In genomic region chr6:140857118-140857746, GRCm38 (mm10) we compare ENCODE assay signal across 9 mouse cellular contexts.
DNase-seq lines count a peak whose midpoint lies in the region; ATAC-seq and TF ChIP-seq lines count a peak whose summit lies in the region.
"Had no signal": no experiment of that assay in that cellular context is flagged by ENCODE, and none has a peak within 500 bp of the region (broad histone marks: within the 10 kb centered on the region; RNA-seq: fewer than 3 reads in every experiment).

No protein-coding gene starts in this region.

- no peaks in the 10 kb centered on the region for H3K9me3 ChIP-seq in hindbrain, embryonic 15.5 days
- no peaks in the 10 kb centered on the region for H3K9me3 ChIP-seq in liver, embryonic 11.5 days (ENCODE audit: control insufficient read depth, low read length)

- DNase-seq in lung, adult 2 months, result no peak
- DNase-seq in lung, postnatal 25 days (ENCODE audit: low spot score), result no peak
- DNase-seq in embryo, embryonic 11 days, result peak; percentile 57
- DNase-seq in liver, embryonic 11.5 days (ENCODE audit: low spot score), result no peak
- DNase-seq in right cerebral cortex, postnatal 14 days, result peak; percentile 17
- no peak for DNase-seq in ovary, postnatal 14 days (ENCODE audit: low spot score)
- no peak for DNase-seq in adrenal gland, adult 8-10 months

- peak overlapping the region; percentile 1; the same call in 1 of the 2 replicates for H3K27ac ChIP-seq in hindbrain, embryonic 15.5 days (replicated peaks)
- no peak overlapping the region for H3K27ac ChIP-seq in liver, embryonic 11.5 days (ENCODE audit: low read depth, low read length)
- H3K27ac ChIP-seq: liver, embryonic 14.5 days had no signal

- H3K4me2 ChIP-seq in hindbrain, embryonic 15.5 days, result peak overlapping the region; percentile 52
- H3K4me2 ChIP-seq in liver, embryonic 11.5 days, result peak overlapping the region; percentile 44

- H3K4me1 ChIP-seq in lung, adult 2 months (ENCODE audit: control insufficient read depth, insufficient read depth, low read length), result peaks cover 3% of the 10 kb centered on the region; the same call in 1 of the 2 replicates
- peaks cover 13% of the 10 kb centered on the region for H3K4me1 ChIP-seq in hindbrain, embryonic 15.5 days (replicated peaks)
- H3K4me1 ChIP-seq in liver, embryonic 11.5 days (replicated peaks; ENCODE audit: control insufficient read depth, insufficient read depth, low read length), result no peaks in the 10 kb centered on the region

- no peaks in the 10 kb centered on the region for H3K27me3 ChIP-seq in hindbrain, embryonic 15.5 days
- no peaks in the 10 kb centered on the region for H3K27me3 ChIP-seq in liver, embryonic 11.5 days (replicated peaks; ENCODE audit: control insufficient read depth, insufficient read depth, low read length)

- peak overlapping the region; percentile 21 for H3K4me3 ChIP-seq in lung, adult 2 months (replicated peaks; ENCODE audit: extremely low read depth, low read depth, low read length)
- peak overlapping the region; percentile 26 for H3K4me3 ChIP-seq in hindbrain, embryonic 15.5 days
- H3K4me3 ChIP-seq in liver, embryonic 11.5 days (ENCODE audit: low read depth, low read length), result no peak overlapping the region

- H3K36me3 ChIP-seq in hindbrain, embryonic 15.5 days, result no peaks in the 10 kb centered on the region
- no peaks in the 10 kb centered on the region for H3K36me3 ChIP-seq in liver, embryonic 11.5 days (ENCODE audit: control insufficient read depth, insufficient read depth, low read length)

- WGBS in lung, adult 2 months, result 34% methylated on average over 18 of the region's 18 CpGs
- WGBS in hindbrain, embryonic 15.5 days, result 25% methylated on average over 18 of the region's 18 CpGs
- WGBS in liver, embryonic 11.5 days, result 35% methylated on average over 18 of the region's 18 CpGs

- ATAC-seq in hindbrain, embryonic 15.5 days (ENCODE audit: low FRiP score, low read depth), result peak; percentile 66
- no peak for ATAC-seq in liver, embryonic 11.5 days (replicated peaks; ENCODE audit: low FRiP score)

- no peak for TF ChIP-seq POLR2A in lung, adult 2 months (IDR thresholded peaks at IDR 0.05; ENCODE audit: borderline replicate concordance, extremely low read depth, low read depth, low read length)

- no peak for TF ChIP-seq CTCF in lung, adult 2 months (IDR thresholded peaks at IDR 0.05; ENCODE audit: insufficient read depth, low read length)

- H3K9ac ChIP-seq in hindbrain, embryonic 15.5 days, result no peak overlapping the region
- no peak overlapping the region for H3K9ac ChIP-seq in liver, embryonic 11.5 days (ENCODE audit: low read depth, low read length)
- H3K9ac ChIP-seq: liver, embryonic 14.5 days had no signal

Comparison
In these comparisons a context has a peak if more than half of its experiments do, and no peak if none do; other contexts are left out.
1. DNase-seq: peak in embryo, embryonic 11 days (single experiment) and right cerebral cortex, postnatal 14 days (single experiment); none in lung, adult 2 months (single experiment), lung, postnatal 25 days (single experiment), liver, embryonic 11.5 days (single experiment), ovary, postnatal 14 days (single experiment) and adrenal gland, adult 8-10 months (single experiment).